Mouse (Mus musculus) testis, adult 2 months (tissue): Measurements from ENCODE around the gene Cluap1.

Source experiments
- CTCF ChIP-seq: fragments of 200-500 bp; IDR thresholded peaks from 2 replicates; pipeline ENCODE4 v1.5.1; 2012; ENCODE audit warnings: low read depth, mild to moderate bottlenecking, inconsistent platforms, low read length, moderate library complexity; ENCODE audit not compliant: control insufficient read depth, insufficient read depth, insufficient replicate concordance
- POLR2A ChIP-seq: fragments of 200-500 bp; IDR thresholded peaks from 2 replicates; pipeline ENCODE4 v1.6.1; 2012; ENCODE audit warnings: low read depth, mild to moderate bottlenecking, inconsistent platforms, low read length, moderate library complexity; ENCODE audit not compliant: control insufficient read depth

DNA sequence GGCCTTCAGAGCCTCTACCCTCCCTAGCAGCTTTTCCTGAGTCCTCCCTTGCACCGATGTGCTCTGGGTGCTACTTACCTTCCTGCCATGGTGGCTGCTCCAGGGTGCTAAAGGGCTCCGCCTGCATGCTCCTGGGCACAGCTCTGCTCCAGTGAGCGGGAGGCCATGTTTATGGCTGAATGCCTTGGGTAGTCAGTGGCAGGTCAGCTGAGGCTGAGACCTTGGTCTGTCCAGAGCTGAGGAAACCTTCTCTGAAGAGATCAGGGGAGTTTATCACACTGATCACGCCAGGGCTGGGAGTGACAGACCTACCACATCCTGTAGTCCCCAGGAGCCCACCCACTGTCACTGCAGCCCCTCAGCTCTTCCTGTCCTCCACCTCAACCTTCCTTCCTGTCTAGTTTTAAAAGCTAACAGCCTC is 67.7 kb downstream of the Cluap1 start, which contains the start of gene Nlrc3:
- TF ChIP-seq POLR2A (no peak), CTCF (no peak)
